Mouse (Mus musculus) forebrain, embryonic 11.5 days (tissue): ENCODE results near the gene Cdkl2. TPM values are rescaled to one million over a fixed set of nuclear protein-coding genes. Genes with fewer than 3 reads are reported as not detected.

Experiments used
- ATAC-seq: fragments of 200-750 bp; cut with Nextera tagmentation; replicated peaks from 2 replicates; pipeline ENCODE4 v1.8.0; 2017; ENCODE audit warnings: moderate TSS enrichment; ENCODE audit not compliant: low FRiP score
- DNase-seq: peaks from one replicate; pipeline ENCODE4 v3.0.0-alpha.2; 2017; ENCODE audit warnings: low spot score
- H3K27ac ChIP-seq: fragments of 300-500 bp; sonication (generic); 2 replicates; pipeline ENCODE4 v1.5.1; 2014; ENCODE audit warnings: low read depth, low read length
- H3K27me3 ChIP-seq: fragments of 300-500 bp; sonication (generic); 2 replicates; pipeline ENCODE4 v1.6.1; 2014; ENCODE audit warnings: mild to moderate bottlenecking, low read length, mixed read lengths; ENCODE audit not compliant: control insufficient read depth, insufficient read depth
- H3K36me3 ChIP-seq: fragments of 300-500 bp; sonication (generic); 2 replicates; pipeline ENCODE4 v1.6.1; 2014; ENCODE audit warnings: mild to moderate bottlenecking, low read length, moderate library complexity, mixed read lengths; ENCODE audit not compliant: control insufficient read depth, insufficient read depth
- H3K4me1 ChIP-seq: fragments of 300-500 bp; sonication (generic); replicated peaks from 2 replicates; pipeline ENCODE4 v1.6.1; 2014; ENCODE audit warnings: low read length, mixed read lengths; ENCODE audit not compliant: control insufficient read depth, insufficient read depth
- H3K4me2 ChIP-seq: fragments of 300-500 bp; sonication (generic); 2 replicates; pipeline ENCODE4 v1.6.1; 2014; ENCODE audit warnings: low read depth, mild to moderate bottlenecking, low read length, moderate library complexity, mixed read lengths; ENCODE audit not compliant: severe bottlenecking
- H3K4me3 ChIP-seq: fragments of 300-500 bp; sonication (generic); 2 replicates; pipeline ENCODE4 v1.5.1; 2014; ENCODE audit warnings: low read depth, low read length
- H3K9ac ChIP-seq: fragments of 300-500 bp; sonication (generic); 2 replicates; pipeline ENCODE4 v1.6.1; 2014; ENCODE audit warnings: low read length
- H3K9me3 ChIP-seq: fragments of 300-500 bp; sonication (generic); 2 replicates; pipeline ENCODE4 v1.6.1; 2016; ENCODE audit warnings: low read length, mixed read lengths; ENCODE audit not compliant: control insufficient read depth
- WGBS: fragments of 180-500 bp; shearing (Covaris S2); extraction: QIAGEN DNeasy Blood & Tissue Kit; methylation state at CpG from one replicate; pipeline ENCODE4 v1.1.7; 2014; 5-methylcytosine and 5-hydroxymethylcytosine counted together
- polyA plus RNA-seq: library from polyadenylated mRNA; unstranded; fragments of >200 nt; fragmentation: Nextera tagmentation; extraction: Ambion mirVana; gene quantifications from 2 replicates; pipeline ENCODE4 v1.2.1, GENCODE M21; 2014

The Cdkl2 gene
- polyA plus RNA-seq, 1 experiment from 2014 or later = 0.68 TPM

- ATAC-seq (no peak), DNase-seq (no peak)
- no peak overlapping the region for H3K4me3 ChIP-seq
- no peaks in the 10 kb centered on the region for H3K4me1 ChIP-seq
- H3K9me3 ChIP-seq = no peaks in the 10 kb centered on the region
- no peak overlapping the region for H3K4me2 ChIP-seq
- H3K27ac ChIP-seq = no peak overlapping the region
- H3K36me3 ChIP-seq = no peaks in the 10 kb centered on the region
- no peaks in the 10 kb centered on the region for H3K27me3 ChIP-seq
- H3K9ac ChIP-seq = no peak overlapping the region
- WGBS = 78% methylated on average over 7 of the region's 7 CpGs
Observed at GRCm38 (mm10) chr5:92011756-92012155, 31.9 kb downstream of the Cdkl2 start.

GRCm38 (mm10) chr5:92009827-92010226, 33.9 kb downstream of the Cdkl2 start:
- no peak overlapping the region for H3K4me2 ChIP-seq
- no peak overlapping the region for H3K9ac ChIP-seq
- H3K4me1 ChIP-seq = no peaks in the 10 kb centered on the region
- H3K4me3 ChIP-seq = no peak overlapping the region
- H3K27me3 ChIP-seq = no peaks in the 10 kb centered on the region
- DNase-seq (no peak), ATAC-seq (no peak)
- no peaks in the 10 kb centered on the region for H3K9me3 ChIP-seq
- 41% methylated on average over 2 of the region's 2 CpGs for WGBS
- H3K36me3 ChIP-seq = no peaks in the 10 kb centered on the region
- H3K27ac ChIP-seq = no peak overlapping the region

- Histone ChIP-seq H3K9me3 (no peaks in the 10 kb centered on the region), H3K9ac (no peak overlapping the region), H3K36me3 (no peaks in the 10 kb centered on the region), H3K27me3 (no peaks in the 10 kb centered on the region), H3K4me1 (no peaks in the 10 kb centered on the region), H3K4me3 (no peak overlapping the region), H3K27ac (no peak overlapping the region), H3K4me2 (no peak overlapping the region)
- no peak for DNase-seq
- no peak for ATAC-seq
- WGBS = 70% methylated on average over 2 of the region's 2 CpGs
Observed at GRCm38 (mm10) chr5:92003011-92003410, 40.7 kb downstream of the Cdkl2 start.

- no peaks in the 10 kb centered on the region for H3K27me3 ChIP-seq
- H3K4me3 ChIP-seq = no peak overlapping the region
- no peak overlapping the region for H3K27ac ChIP-seq
- H3K4me1 ChIP-seq = no peaks in the 10 kb centered on the region
- no peaks in the 10 kb centered on the region for H3K9me3 ChIP-seq
- no peaks in the 10 kb centered on the region for H3K36me3 ChIP-seq
- no peak overlapping the region for H3K4me2 ChIP-seq
- ATAC-seq (no peak), DNase-seq (no peak)
- WGBS = 74% methylated on average over 2 of the region's 2 CpGs
- no peak overlapping the region for H3K9ac ChIP-seq
Observed at GRCm38 (mm10) chr5:92000770-92001169, 42.9 kb downstream of the Cdkl2 start.

GRCm38 (mm10) chr5:91994546-91994945, 49.1 kb downstream of the Cdkl2 start:
- H3K4me3 ChIP-seq = no peak overlapping the region
- no peak overlapping the region for H3K4me2 ChIP-seq
- no peak for ATAC-seq
- H3K36me3 ChIP-seq = no peaks in the 10 kb centered on the region
- H3K9me3 ChIP-seq = no peaks in the 10 kb centered on the region
- H3K27me3 ChIP-seq = no peaks in the 10 kb centered on the region
- no peaks in the 10 kb centered on the region for H3K4me1 ChIP-seq
- WGBS = 66% methylated on average over 13 of the region's 13 CpGs
- H3K27ac ChIP-seq = no peak overlapping the region
- H3K9ac ChIP-seq = no peak overlapping the region
- no peak for DNase-seq

- Histone ChIP-seq H3K4me1 (no peaks in the 10 kb centered on the region), H3K27me3 (no peaks in the 10 kb centered on the region), H3K4me3 (no peak overlapping the region), H3K9me3 (no peaks in the 10 kb centered on the region), H3K27ac (no peak overlapping the region), H3K36me3 (no peaks in the 10 kb centered on the region), H3K4me2 (no peak overlapping the region), H3K9ac (no peak overlapping the region)
- DNase-seq = no peak
- 95% methylated on average over 2 of the region's 2 CpGs for WGBS
- no peak for ATAC-seq
Observed at GRCm38 (mm10) chr5:91993061-91993460, 50.6 kb downstream of the Cdkl2 start.

- Histone ChIP-seq H3K36me3 (no peaks in the 10 kb centered on the region), H3K9me3 (no peaks in the 10 kb centered on the region), H3K4me1 (no peaks in the 10 kb centered on the region), H3K4me3 (no peak overlapping the region), H3K27me3 (no peaks in the 10 kb centered on the region), H3K4me2 (no peak overlapping the region), H3K27ac (no peak overlapping the region; the same call in 1 of the 2 replicates), H3K9ac (no peak overlapping the region)
- DNase-seq (no peak), ATAC-seq (no peak)
- WGBS = 83% methylated on average over 6 of the region's 6 CpGs
Observed at GRCm38 (mm10) chr5:91991191-91991937, 52.3 kb downstream of the Cdkl2 start.

- Histone ChIP-seq H3K4me1 (no peaks in the 10 kb centered on the region), H3K9ac (no peak overlapping the region), H3K27ac (no peak overlapping the region), H3K36me3 (no peaks in the 10 kb centered on the region), H3K9me3 (no peaks in the 10 kb centered on the region), H3K4me3 (no peak overlapping the region), H3K27me3 (no peaks in the 10 kb centered on the region), H3K4me2 (no peak overlapping the region)
- ATAC-seq = no peak
- 83% methylated on average over 9 of the region's 9 CpGs for WGBS
- DNase-seq = no peak
Observed at GRCm38 (mm10) chr5:91989261-91989660, 54.4 kb downstream of the Cdkl2 start.

- no peak overlapping the region for H3K4me3 ChIP-seq
- H3K9me3 ChIP-seq = no peaks in the 10 kb centered on the region
- H3K36me3 ChIP-seq = no peaks in the 10 kb centered on the region
- no peak overlapping the region for H3K9ac ChIP-seq
- H3K4me2 ChIP-seq = no peak overlapping the region
- no peaks in the 10 kb centered on the region for H3K27me3 ChIP-seq
- no peak overlapping the region for H3K27ac ChIP-seq
- DNase-seq (no peak), ATAC-seq (no peak)
- no peaks in the 10 kb centered on the region for H3K4me1 ChIP-seq
- 96% methylated on average over 2 of the region's 2 CpGs for WGBS
Observed at GRCm38 (mm10) chr5:91987799-91988198, 55.9 kb downstream of the Cdkl2 start.
